Mouse (Mus musculus): ENCODE results near the gene Slco2a1. TPM values are rescaled to one million over a fixed set of nuclear protein-coding genes. Genes with fewer than 3 reads are reported as not detected.

Slco2a1 gene
- polyA plus RNA-seq, 1 experiment from 2014 or later = 7.0 TPM

- no peaks in the 10 kb centered on the region for H3K9me3 ChIP-seq (ENCODE audit: control insufficient read depth, low read length)
- H3K4me1 ChIP-seq (replicated peaks; ENCODE audit: control insufficient read depth, insufficient read depth, low read length) = no peaks in the 10 kb centered on the region
- no peak overlapping the region for H3K4me3 ChIP-seq (ENCODE audit: low read depth, low read length)
- DNase-seq (ENCODE audit: low spot score) (no peak), ATAC-seq (replicated peaks; ENCODE audit: low FRiP score, low TSS enrichment, low read depth) (no peak)
- no peaks in the 10 kb centered on the region for H3K36me3 ChIP-seq (ENCODE audit: control insufficient read depth, insufficient read depth, low read length)
- H3K9ac ChIP-seq (ENCODE audit: low read length) = no peak overlapping the region
- 69% methylated on average over 2 of the region's 2 CpGs for WGBS
- H3K4me2 ChIP-seq (ENCODE audit: low read length) = no peak overlapping the region
- H3K27ac ChIP-seq (ENCODE audit: low read depth) = no peak overlapping the region
- no peaks in the 10 kb centered on the region for H3K27me3 ChIP-seq (replicated peaks; ENCODE audit: control insufficient read depth, insufficient read depth, low read length)
Observed at GRCm38 (mm10) chr9:103060551-103060950, 72.0 kb downstream of the Slco2a1 start.

GRCm38 (mm10) chr9:103061471-103062053, 73.0 kb downstream of the Slco2a1 start:
- H3K27me3 ChIP-seq (replicated peaks; ENCODE audit: control insufficient read depth, insufficient read depth, low read length) = no peaks in the 10 kb centered on the region
- no peak for DNase-seq (ENCODE audit: low spot score)
- H3K9me3 ChIP-seq (ENCODE audit: control insufficient read depth, low read length) = no peaks in the 10 kb centered on the region
- no peaks in the 10 kb centered on the region for H3K4me1 ChIP-seq (replicated peaks; ENCODE audit: control insufficient read depth, insufficient read depth, low read length)
- H3K4me2 ChIP-seq (ENCODE audit: low read length) = no peak overlapping the region
- WGBS = 69% methylated on average over 5 of the region's 5 CpGs
- ATAC-seq (replicated peaks; ENCODE audit: low FRiP score, low TSS enrichment, low read depth) = no peak
- H3K9ac ChIP-seq (ENCODE audit: low read length) = no peak overlapping the region
- H3K36me3 ChIP-seq (ENCODE audit: control insufficient read depth, insufficient read depth, low read length) = no peaks in the 10 kb centered on the region
- H3K27ac ChIP-seq (ENCODE audit: low read depth) = no peak overlapping the region
- H3K4me3 ChIP-seq (ENCODE audit: low read depth, low read length) = no peak overlapping the region

GRCm38 (mm10) chr9:103063591-103063990, 75.1 kb downstream of the Slco2a1 start:
- H3K4me2 ChIP-seq (ENCODE audit: low read length) = no peak overlapping the region
- H3K36me3 ChIP-seq (ENCODE audit: control insufficient read depth, insufficient read depth, low read length) = no peaks in the 10 kb centered on the region
- H3K9ac ChIP-seq (ENCODE audit: low read length) = no peak overlapping the region
- no peaks in the 10 kb centered on the region for H3K9me3 ChIP-seq (ENCODE audit: control insufficient read depth, low read length)
- H3K4me3 ChIP-seq (ENCODE audit: low read depth, low read length) = no peak overlapping the region
- 88% methylated on average over 6 of the region's 6 CpGs for WGBS
- no peaks in the 10 kb centered on the region for H3K4me1 ChIP-seq (replicated peaks; ENCODE audit: control insufficient read depth, insufficient read depth, low read length)
- H3K27ac ChIP-seq (ENCODE audit: low read depth) = no peak overlapping the region
- DNase-seq (ENCODE audit: low spot score) = no peak
- H3K27me3 ChIP-seq (replicated peaks; ENCODE audit: control insufficient read depth, insufficient read depth, low read length) = no peaks in the 10 kb centered on the region
- no peak for ATAC-seq (replicated peaks; ENCODE audit: low FRiP score, low TSS enrichment, low read depth)

- no peaks in the 10 kb centered on the region for H3K4me1 ChIP-seq (replicated peaks; ENCODE audit: control insufficient read depth, insufficient read depth, low read length)
- no peak overlapping the region for H3K4me3 ChIP-seq (ENCODE audit: low read depth, low read length)
- H3K27ac ChIP-seq (ENCODE audit: low read depth) = no peak overlapping the region
- 86% methylated on average over 8 of the region's 8 CpGs for WGBS
- ATAC-seq (replicated peaks; ENCODE audit: low FRiP score, low TSS enrichment, low read depth) = no peak
- H3K9ac ChIP-seq (ENCODE audit: low read length) = no peak overlapping the region
- no peak overlapping the region for H3K4me2 ChIP-seq (ENCODE audit: low read length)
- no peak for DNase-seq (ENCODE audit: low spot score)
- no peaks in the 10 kb centered on the region for H3K36me3 ChIP-seq (ENCODE audit: control insufficient read depth, insufficient read depth, low read length)
- H3K27me3 ChIP-seq (replicated peaks; ENCODE audit: control insufficient read depth, insufficient read depth, low read length) = no peaks in the 10 kb centered on the region
- no peaks in the 10 kb centered on the region for H3K9me3 ChIP-seq (ENCODE audit: control insufficient read depth, low read length)
Observed at GRCm38 (mm10) chr9:103066845-103067244, 78.3 kb downstream of the Slco2a1 start.

- WGBS = 88% methylated on average over 11 of the region's 11 CpGs
- Histone ChIP-seq H3K4me2 (ENCODE audit: low read length) (no peak overlapping the region), H3K27ac (ENCODE audit: low read depth) (no peak overlapping the region), H3K27me3 (replicated peaks; ENCODE audit: control insufficient read depth, insufficient read depth, low read length) (no peaks in the 10 kb centered on the region), H3K4me1 (replicated peaks; ENCODE audit: control insufficient read depth, insufficient read depth, low read length) (no peaks in the 10 kb centered on the region), H3K4me3 (ENCODE audit: low read depth, low read length) (no peak overlapping the region), H3K36me3 (ENCODE audit: control insufficient read depth, insufficient read depth, low read length) (no peaks in the 10 kb centered on the region), H3K9me3 (ENCODE audit: control insufficient read depth, low read length) (no peaks in the 10 kb centered on the region), H3K9ac (ENCODE audit: low read length) (no peak overlapping the region)
- ATAC-seq (replicated peaks; ENCODE audit: low FRiP score, low TSS enrichment, low read depth) (no peak), DNase-seq (ENCODE audit: low spot score) (no peak)
Observed at GRCm38 (mm10) chr9:103067651-103068050, 79.1 kb downstream of the Slco2a1 start.

GRCm38 (mm10) chr9:103068769-103069168, 80.3 kb downstream of the Slco2a1 start:
- Histone ChIP-seq H3K4me3 (ENCODE audit: low read depth, low read length) (no peak overlapping the region), H3K4me2 (ENCODE audit: low read length) (no peak overlapping the region), H3K36me3 (ENCODE audit: control insufficient read depth, insufficient read depth, low read length) (no peaks in the 10 kb centered on the region), H3K9ac (ENCODE audit: low read length) (no peak overlapping the region), H3K4me1 (replicated peaks; ENCODE audit: control insufficient read depth, insufficient read depth, low read length) (no peaks in the 10 kb centered on the region), H3K9me3 (ENCODE audit: control insufficient read depth, low read length) (no peaks in the 10 kb centered on the region), H3K27me3 (replicated peaks; ENCODE audit: control insufficient read depth, insufficient read depth, low read length) (no peaks in the 10 kb centered on the region), H3K27ac (ENCODE audit: low read depth) (no peak overlapping the region)
- 91% methylated on average over 8 of the region's 8 CpGs for WGBS
- ATAC-seq (replicated peaks; ENCODE audit: low FRiP score, low TSS enrichment, low read depth) = no peak
- no peak for DNase-seq (ENCODE audit: low spot score)

- ATAC-seq (replicated peaks; ENCODE audit: low FRiP score, low TSS enrichment, low read depth) (no peak), DNase-seq (ENCODE audit: low spot score) (no peak)
- H3K4me3 ChIP-seq (ENCODE audit: low read depth, low read length) = no peak overlapping the region
- no peaks in the 10 kb centered on the region for H3K27me3 ChIP-seq (replicated peaks; ENCODE audit: control insufficient read depth, insufficient read depth, low read length)
- WGBS = 78% methylated on average over 7 of the region's 7 CpGs
- H3K4me2 ChIP-seq (ENCODE audit: low read length) = no peak overlapping the region
- H3K9me3 ChIP-seq (ENCODE audit: control insufficient read depth, low read length) = no peaks in the 10 kb centered on the region
- no peak overlapping the region for H3K27ac ChIP-seq (ENCODE audit: low read depth)
- no peaks in the 10 kb centered on the region for H3K36me3 ChIP-seq (ENCODE audit: control insufficient read depth, insufficient read depth, low read length)
- no peak overlapping the region for H3K9ac ChIP-seq (ENCODE audit: low read length)
- no peaks in the 10 kb centered on the region for H3K4me1 ChIP-seq (replicated peaks; ENCODE audit: control insufficient read depth, insufficient read depth, low read length)
Observed at GRCm38 (mm10) chr9:103071541-103072203, 83.2 kb downstream of the Slco2a1 start.

- Histone ChIP-seq H3K36me3 (ENCODE audit: control insufficient read depth, insufficient read depth, low read length) (no peaks in the 10 kb centered on the region), H3K9me3 (ENCODE audit: control insufficient read depth, low read length) (no peaks in the 10 kb centered on the region), H3K27me3 (replicated peaks; ENCODE audit: control insufficient read depth, insufficient read depth, low read length) (no peaks in the 10 kb centered on the region), H3K27ac (ENCODE audit: low read depth) (no peak overlapping the region), H3K4me3 (ENCODE audit: low read depth, low read length) (no peak overlapping the region), H3K4me1 (replicated peaks; ENCODE audit: control insufficient read depth, insufficient read depth, low read length) (no peaks in the 10 kb centered on the region), H3K4me2 (ENCODE audit: low read length) (no peak overlapping the region), H3K9ac (ENCODE audit: low read length) (no peak overlapping the region)
- ATAC-seq (replicated peaks; ENCODE audit: low FRiP score, low TSS enrichment, low read depth) = no peak
- WGBS = 86% methylated on average over 6 of the region's 6 CpGs
- DNase-seq (ENCODE audit: low spot score) = no peak
Observed at GRCm38 (mm10) chr9:103072204-103072599, 83.7 kb downstream of the Slco2a1 start.

- no peak overlapping the region for H3K4me2 ChIP-seq (ENCODE audit: low read length)
- H3K9me3 ChIP-seq (ENCODE audit: control insufficient read depth, low read length) = no peaks in the 10 kb centered on the region
- DNase-seq (ENCODE audit: low spot score) = no peak
- 87% methylated on average over 11 of the region's 11 CpGs for WGBS
- ATAC-seq (replicated peaks; ENCODE audit: low FRiP score, low TSS enrichment, low read depth) = no peak
- H3K27me3 ChIP-seq (replicated peaks; ENCODE audit: control insufficient read depth, insufficient read depth, low read length) = no peaks in the 10 kb centered on the region
- no peaks in the 10 kb centered on the region for H3K4me1 ChIP-seq (replicated peaks; ENCODE audit: control insufficient read depth, insufficient read depth, low read length)
- H3K36me3 ChIP-seq (ENCODE audit: control insufficient read depth, insufficient read depth, low read length) = no peaks in the 10 kb centered on the region
- no peak overlapping the region for H3K27ac ChIP-seq (ENCODE audit: low read depth)
- no peak overlapping the region for H3K4me3 ChIP-seq (ENCODE audit: low read depth, low read length)
- H3K9ac ChIP-seq (ENCODE audit: low read length) = no peak overlapping the region
Observed at GRCm38 (mm10) chr9:103072926-103073515, 84.5 kb downstream of the Slco2a1 start.

Data from intestine, embryonic 14.5 days (tissue).